Mouse (Mus musculus) monocyte, adult 5-6 weeks (primary cell): ENCODE measurements around the gene Fbxo11. TPM values are rescaled to one million over a fixed set of nuclear protein-coding genes. Genes with fewer than 3 reads are reported as not detected.
A peak's percentile ranks its signal among the peaks of the same experiment; 100 is the strongest.

ENCODE experiments used
- ATAC-seq: fragments of 153-309, 156-312 bp; replicated peaks from 2 replicates; pipeline ENCODE4 v1.8.0; 2017; ENCODE audit warnings: mild to moderate bottlenecking; ENCODE audit not compliant: low TSS enrichment, insufficient number of reproducible peaks, severe bottlenecking, poor library complexity, low FRiP score
- total RNA-seq: library from RNA; stranded (forward); fragments of 200-1000, 200-491, 200-594 nt; gene quantifications from 3 replicates; pipeline ENCODE4 v1.2.3, GENCODE M21; 2017

Gene Fbxo11
- total RNA-seq, 1 experiment from 2014 or later: 75.5 TPM

DNA sequence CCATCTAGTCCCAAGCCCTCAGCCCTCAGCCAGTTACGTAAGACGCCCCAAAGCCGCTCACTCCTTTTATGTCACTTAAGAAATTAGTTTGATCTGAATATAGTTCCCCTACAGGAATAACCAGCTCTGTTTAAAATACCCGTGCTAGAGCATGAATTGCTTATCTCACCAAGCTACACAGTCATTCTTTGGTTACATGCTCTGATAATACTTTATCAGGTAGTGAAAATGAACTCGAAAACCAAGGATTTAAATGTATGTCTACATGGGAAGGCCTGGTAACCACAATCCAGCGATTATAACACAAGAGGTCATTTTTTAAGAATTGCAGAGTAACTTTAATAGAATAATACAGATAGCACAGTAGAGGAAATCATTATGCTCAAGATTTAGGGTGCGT is 7.0 kb upstream of the Fbxo11 start:
- ATAC-seq: no peak

DNA sequence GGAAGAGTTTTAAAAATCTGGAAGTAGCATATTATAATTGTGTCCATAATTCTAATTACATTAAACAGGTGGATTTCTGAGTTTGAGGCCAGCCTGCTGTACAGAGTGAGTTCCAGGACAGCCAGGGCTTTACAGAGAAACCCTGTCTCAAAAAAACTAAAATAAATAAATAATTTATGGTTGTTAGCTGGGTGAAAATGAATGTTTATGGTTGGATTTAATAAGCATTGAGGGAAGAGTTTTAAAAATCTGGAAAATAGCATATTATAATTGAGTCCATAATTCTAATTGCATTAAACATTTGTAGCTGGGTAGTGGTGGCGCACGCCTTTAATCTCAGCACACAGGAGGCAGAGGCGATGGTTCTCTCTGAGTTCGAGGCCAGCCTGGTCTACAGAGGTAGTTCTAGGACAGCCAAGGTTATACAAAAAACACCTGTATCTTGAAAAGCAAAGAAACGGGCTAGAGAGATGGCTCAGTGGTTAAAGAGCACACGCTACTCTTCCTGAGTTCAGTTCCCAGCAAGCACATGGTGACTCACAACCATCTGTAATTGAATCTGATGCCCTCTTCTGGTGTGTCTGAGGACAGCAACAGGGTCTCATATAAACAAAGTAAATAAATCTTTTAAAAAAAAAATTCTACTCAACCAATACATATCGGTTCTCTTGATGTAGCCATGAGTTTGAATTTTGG is 3.1 kb upstream of the Fbxo11 start:
- ATAC-seq: no peak

DNA sequence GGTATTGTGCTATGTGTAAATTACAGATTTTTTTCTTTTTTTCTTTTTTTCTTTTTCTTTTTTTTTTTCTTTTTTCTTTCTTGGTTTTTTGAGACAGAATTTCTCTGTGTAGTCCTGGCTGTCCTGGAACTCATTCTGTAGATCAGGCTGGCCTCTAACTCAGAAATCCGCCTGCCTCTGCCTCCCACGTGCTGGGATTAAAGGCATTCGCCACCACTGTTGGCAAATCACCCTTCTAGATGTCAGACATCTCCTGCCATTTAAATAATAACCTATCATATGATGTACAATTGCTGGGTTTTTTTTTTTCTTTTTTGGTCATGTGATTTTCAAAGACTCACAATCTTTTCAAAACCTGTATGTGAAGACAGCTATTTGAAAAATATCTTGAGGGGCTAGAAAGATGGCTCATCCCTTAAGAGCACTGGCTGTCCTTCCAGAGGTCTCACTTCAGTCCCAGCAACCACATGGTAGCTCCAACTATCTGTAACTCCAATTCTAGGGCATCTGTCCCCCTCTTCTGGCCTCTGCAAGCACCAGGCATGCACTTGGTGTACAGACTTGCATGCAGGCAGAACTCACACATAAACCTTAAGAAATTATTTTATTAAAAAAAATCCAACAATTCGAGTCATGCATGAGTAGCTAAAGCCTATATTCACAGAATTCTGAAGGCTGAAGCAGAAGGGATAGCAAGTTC is 2.3 kb upstream of the Fbxo11 start:
- ATAC-seq: no peak

DNA sequence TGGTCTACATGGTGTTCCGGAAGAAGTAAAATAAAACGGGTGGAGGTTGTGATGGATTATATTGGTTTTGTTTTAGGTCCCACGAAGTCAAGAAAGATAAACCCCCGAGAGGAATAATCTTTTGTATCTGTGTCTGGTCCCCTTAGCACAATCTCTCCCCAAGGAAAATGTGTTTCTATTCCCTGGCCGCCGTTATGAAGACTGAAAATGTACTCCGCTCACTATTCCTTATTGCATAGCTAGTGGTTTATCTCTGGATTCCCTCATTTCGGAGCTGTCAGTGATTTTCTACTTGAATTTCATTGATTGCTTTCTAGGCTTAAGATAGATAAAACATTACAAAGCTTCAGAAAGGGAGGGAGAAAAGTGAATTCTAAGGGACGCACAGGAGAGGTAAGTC is 1.7 kb upstream of the Fbxo11 start:
- ATAC-seq: no peak

DNA sequence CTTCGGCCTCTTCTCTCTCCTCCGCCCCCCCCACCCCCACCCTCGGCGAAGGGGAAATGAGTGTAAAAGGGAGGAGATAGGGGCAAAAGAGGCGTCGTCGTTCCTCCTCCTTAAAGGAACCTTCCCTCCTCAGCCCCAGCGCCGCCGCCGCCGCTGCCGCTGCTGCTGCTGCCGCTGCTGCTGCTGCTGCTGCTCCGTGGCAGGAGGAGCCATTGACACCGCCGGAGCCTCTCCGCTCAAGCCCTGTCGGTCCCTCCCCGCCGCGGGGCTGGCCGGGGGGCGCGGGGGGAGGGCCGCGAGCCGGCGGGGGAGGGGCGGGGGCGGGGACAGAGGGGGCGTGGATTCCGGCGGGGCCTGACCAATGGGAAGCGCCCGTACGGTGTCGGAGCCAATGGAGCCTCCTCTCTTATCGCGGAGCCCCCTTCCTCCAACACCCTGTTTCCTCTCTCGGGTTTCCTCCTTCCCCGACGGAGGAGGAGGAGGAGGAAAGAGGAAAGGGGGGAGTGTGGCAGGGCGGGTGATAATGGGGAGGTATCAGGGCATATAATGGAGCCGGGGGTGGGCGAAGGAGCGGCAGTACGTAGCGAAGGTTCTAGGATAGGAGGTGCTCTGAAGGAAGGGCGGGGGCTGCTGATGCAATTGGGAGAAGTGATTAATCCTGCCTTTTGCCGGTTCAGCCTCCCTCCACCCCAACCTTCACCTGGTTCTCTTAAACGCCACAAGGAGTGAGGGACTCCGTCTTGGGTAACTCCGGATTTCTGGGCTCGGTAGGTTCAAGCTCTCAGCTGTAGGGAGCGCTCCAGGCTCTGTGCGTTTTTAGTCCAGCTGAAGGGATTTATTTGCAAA is 933 bp upstream of the Fbxo11 start:
- ATAC-seq: peak; percentile 91

DNA sequence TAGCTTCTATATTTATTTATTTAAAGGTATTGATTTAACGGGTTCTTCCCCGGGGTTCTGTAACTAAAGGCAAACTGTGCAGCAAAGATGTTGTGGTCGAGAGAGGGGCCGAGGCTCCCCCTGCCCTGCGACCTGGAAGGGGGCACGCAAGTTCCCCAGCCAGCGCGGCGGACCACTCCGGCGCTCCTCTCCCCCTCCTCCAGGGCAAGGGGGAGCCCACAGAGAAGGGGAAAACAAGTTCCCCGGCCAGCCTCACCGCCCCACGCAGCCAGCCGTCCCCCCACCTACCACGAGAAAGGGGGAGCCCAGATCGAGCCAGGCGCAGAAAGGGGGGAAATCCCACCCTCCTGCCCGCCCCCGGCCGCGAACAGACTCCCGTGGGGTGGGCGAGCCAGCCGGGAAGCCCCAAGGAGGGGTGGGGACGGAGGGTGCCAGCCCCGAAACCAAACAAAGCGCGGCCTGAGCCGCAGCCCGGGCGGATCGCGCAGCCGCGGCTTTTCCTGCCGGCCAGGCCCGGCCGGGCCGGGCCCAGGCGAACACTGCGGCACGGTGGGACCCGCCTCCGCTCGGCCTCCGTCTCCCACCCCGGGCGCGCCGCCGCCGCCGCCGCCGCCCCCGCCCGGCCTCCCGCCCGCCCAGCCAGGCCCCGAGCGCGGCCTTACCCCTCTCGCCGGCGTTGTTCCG is 602 bp downstream of the Fbxo11 start:
- no peak for ATAC-seq

DNA sequence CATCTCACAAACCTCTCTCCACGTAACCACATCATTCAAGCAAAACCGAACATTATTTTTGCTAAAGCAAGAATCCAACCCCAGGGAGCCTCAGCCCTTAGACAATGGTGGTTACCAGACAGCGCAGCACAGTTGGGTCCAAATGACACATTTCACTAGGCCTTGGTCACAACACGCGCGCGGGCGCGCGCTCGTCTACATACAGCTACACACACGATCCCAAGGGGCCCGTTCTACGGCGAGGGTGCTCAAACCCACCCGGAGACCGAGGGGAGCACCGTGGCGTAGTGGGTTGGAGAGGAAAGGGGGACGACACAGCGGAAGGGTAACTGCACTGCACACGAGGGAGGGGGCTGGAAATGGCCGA is 1.1 kb downstream of the Fbxo11 start:
- ATAC-seq: no peak

DNA sequence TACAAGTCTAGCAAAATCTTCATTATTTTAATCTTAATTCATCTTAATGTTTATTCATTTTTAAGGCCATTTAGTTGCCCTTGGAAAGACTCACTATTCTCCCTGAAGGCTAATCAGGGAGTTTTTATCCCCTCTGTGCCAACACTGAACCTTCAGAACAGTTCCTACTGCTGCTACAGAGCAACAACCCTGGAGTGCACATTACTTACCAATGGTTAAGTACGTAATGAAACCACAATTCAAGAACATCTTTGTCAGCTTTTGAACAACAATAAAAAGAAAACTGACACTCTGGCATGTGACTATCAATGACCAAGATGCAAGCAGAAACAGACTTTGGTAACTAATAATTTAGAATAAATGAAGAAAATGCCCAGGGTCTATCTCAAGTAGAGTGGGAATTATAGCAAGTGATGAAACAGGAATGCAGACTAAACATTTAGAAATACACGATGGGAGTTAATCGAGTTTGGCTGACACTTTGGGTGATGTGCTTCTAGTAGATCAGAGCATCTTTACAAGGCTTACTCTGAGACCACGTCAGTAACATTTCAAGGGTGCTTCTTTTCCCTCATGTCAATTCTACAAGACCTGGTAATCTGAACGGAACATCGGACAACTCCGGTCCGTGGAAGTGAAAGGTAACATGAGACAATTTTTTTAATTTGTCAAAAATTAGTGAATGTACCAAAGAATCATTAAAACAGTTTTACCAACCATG is 2.1 kb downstream of the Fbxo11 start:
- no peak for ATAC-seq

DNA sequence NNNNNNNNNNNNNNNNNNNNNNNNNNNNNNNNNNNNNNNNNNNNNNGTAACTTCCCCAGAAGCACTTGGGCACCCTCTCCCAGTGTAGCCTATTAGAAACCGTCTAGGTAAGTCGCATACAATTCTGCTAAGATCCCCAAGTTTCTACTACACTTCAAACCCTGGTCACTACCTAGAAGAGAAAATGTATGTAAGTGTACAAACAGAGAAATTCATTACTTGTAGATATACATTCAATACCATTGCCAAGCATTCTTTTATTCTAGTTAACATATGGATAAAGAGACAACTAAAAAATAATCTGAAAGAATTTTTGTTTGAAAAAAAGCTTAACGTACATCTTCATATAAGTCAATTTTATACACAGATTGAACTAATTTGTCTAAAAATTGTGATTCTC is 3.1 kb downstream of the Fbxo11 start:
- no peak for ATAC-seq

DNA sequence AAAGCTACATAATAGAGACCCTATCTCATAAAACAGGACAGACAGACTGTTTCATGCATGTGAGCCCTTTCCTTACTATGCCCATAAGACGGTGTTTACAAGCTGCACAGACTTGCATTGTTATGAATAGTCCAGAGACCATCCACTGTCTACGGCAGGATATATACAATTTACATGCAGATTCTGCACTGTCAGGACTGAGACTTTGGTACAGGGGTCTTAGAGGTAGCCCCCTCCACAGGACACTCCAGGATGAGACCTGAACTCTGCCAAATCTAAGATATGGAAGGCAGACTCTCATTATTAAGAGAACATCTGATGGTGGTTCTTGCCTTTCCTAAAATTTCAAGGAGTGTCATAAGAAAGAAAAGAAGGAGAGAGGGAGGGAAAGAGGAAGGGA is 6.8 kb downstream of the Fbxo11 start:
- no peak for ATAC-seq

DNA sequence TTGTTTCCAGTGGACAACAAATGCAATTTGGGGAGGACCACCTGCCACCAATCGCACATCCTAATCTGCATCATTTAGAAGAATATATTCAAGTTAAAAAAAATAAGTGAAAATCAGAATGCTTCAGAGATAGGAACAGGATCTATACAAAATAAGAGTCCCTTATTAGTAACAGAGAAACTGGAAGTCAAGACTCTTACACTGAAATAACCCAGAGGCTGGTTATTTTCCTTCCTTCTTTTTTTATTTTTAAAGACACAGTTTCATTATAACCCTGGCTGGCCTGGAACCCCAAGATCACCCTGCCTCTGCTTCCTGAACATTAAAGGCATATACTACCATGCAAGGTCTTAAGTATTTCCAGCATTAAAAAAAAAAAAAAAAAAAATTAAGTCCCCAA is 7.2 kb downstream of the Fbxo11 start:
- peak; percentile 68 for ATAC-seq

DNA sequence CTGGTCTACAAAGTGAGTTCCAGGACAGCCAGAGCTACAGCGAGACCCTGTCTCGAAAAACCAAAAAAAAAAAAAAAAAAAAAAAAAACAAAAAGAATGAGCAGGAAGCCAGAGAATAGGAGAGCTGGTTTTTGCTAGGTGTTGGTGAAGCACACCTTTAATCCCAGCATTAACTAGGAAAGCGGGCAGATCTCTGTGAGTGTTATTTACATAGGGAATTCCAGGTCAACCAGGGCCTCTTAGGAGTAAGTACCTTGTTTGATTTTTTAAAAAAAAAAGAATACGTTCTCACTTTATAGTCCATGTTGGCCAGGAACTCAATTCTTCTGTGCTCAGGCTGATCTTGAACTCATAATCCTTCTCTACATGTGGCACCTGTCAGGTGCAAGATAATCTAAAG is 13.4 kb downstream of the Fbxo11 start:
- ATAC-seq: no peak

DNA sequence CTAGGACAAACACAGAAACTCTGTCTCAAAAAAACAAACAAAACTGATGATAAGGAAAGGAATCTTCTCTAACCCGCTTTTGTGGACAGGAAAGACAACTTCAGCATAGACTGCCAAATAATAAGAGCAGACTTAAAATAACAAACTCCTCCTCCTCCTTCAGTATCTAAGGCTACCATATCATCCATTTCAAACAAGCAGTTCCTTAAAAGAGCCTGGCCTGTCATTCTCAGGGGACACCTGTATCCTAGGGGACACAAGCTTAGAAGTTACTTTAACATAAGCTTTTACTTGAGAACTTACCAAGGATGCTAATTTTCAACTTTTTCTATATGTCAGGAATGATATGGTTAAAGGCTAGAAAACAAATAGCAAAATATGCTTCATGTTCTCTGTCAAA is 14.2 kb downstream of the Fbxo11 start:
- ATAC-seq: no peak

DNA sequence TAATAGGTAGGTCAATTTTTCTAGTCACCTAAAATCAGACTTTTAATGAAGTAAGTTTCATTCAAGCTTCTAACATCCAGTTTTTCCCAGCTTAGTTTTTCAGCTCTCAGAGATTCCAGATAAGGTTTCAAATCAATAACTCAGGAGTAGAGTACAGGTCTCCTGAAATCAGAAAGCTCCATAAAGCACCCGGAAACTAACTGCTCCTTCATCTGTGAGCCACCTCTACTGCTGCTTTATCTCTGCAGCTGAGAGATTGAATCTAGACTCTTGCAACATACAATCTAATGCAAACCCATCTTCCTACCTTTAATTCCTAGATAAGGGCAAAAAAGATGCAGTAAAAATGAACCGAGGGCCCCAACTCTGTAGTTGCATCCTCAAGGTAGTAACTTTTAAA is 14.8 kb downstream of the Fbxo11 start:
- ATAC-seq: no peak

DNA sequence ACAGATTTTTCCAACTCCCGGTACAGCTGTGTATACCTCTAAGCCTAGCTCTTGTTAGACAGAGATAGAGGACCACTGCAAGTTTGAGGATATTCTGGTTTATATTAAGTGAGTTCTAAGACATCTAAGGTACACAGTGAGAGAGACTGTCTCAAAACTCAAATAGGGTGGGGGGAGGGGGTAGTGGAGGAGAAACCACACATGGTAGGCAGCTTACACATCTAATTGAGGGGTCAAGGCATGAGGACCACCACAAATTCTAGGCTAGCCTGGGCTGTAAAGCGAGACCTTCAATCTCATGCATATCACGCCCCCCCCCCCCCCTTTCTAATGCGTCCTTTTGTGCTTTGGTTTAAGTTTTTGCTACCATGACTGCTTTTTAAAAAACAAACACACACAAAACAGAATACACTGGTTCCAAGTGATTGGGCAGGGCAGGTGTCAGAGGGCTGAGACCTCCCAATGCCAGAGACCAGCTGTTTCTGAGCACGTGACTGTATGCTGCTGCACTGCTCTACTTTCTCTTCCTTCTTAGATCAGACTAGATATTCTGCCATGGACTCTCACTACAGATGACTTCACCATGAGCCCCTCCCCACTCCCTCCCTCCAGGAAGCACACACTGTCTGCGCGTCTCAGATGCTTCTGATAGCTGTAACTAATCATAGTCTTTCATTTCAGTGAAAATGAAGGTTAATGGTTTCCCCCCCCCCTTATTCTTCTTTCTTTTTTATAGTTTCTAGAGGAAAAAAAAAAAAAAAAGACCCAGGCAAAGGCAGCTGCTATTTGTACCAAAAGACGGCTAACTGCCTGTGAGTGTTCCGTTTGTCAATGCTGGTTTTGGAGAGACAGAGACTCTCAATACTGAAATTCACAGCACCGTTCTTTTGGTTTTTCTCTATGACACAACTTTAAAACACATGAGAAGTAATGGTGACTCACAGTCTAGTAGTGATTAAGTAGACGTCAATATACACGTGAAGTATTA is 22.7 kb downstream of the Fbxo11 start:
- peak; percentile 88 for ATAC-seq

DNA sequence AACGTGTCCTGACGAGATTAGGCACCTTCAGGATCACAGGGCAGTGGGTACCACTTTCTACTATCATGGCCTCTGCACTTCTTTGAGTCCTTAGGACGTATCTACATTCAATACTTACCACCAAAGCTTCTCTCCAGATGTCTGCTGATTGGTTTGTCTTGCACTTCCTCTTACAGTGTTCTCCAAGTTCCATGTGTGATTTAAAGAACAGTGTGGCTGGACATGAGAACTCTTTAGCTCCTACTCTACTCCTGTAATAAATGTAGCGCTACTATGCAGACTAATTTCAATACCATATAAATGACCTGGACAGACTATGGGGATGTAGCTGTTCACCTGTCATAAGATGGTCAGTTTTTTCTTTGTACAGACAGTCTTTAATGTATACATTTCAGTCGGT is 24.3 kb downstream of the Fbxo11 start:
- ATAC-seq: no peak

DNA sequence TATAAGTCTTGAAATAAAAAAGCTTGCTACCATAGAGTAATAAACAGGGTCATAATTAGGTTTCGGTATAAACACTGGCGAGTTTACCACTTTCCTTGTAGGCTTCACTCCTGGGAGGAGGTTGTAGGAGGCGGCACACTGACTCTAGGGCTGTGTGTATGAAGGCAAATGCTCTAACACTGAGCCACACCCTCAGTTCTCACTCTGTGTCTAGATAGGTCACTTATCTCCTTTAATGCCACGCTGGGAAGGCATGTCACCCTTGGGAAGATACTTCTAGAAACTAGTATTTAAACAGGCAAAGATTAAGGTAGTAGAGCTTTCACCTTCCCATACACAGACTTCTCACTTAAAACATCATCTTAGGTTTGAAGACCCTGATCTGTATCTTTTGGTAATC is 30.7 kb downstream of the Fbxo11 start:
- ATAC-seq: no peak

DNA sequence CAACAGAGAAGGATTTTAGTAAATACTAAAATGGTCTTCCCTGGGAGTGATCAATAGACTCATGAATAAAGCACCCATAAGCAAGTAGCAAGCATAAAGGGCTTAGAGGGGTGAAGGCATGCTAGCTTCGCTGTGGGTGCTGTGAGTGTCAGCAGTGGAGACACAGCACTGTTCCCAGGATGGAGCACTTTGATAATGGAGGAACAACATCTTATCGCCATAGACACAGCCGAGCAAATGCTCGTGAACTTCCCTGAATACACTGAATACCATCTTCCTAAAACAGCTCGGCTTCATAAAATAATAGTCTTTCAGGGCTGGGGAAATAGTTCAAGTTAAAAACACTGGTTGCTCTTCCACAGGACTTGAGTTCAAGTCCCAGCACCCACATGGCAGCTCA is 33.3 kb downstream of the Fbxo11 start:
- ATAC-seq: no peak
